Mouse (Mus musculus) retina, embryonic 14.5 days (tissue): Measurements from ENCODE around the gene Nup93.

Experiments used
- DNase-seq: peaks from one replicate; pipeline ENCODE4 v3.0.0-alpha.2; 2015; ENCODE audit warnings: low spot score

The Nup93 gene

DNA sequence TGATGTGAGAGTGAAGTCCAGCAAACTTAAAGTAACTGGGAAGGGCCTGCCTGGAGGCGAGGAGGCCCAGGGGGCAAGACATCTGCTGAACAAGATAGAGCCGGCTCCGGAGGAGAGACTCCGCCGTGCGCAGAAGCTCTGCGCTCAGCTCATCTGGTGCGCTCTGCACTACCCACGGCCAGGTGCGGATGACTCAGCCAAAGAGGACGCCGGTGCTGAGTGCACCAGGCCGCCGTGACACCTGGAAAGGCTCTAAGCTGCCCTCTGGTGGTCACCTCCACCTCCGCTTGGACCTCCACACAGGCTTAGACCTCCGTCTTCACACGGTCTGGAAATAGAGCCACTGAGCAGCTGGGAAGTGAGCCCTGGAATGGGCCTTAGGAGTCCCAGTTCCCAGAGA, 27.8 kb upstream of the Nup93 start:
- peak; percentile 70 for DNase-seq

DNA sequence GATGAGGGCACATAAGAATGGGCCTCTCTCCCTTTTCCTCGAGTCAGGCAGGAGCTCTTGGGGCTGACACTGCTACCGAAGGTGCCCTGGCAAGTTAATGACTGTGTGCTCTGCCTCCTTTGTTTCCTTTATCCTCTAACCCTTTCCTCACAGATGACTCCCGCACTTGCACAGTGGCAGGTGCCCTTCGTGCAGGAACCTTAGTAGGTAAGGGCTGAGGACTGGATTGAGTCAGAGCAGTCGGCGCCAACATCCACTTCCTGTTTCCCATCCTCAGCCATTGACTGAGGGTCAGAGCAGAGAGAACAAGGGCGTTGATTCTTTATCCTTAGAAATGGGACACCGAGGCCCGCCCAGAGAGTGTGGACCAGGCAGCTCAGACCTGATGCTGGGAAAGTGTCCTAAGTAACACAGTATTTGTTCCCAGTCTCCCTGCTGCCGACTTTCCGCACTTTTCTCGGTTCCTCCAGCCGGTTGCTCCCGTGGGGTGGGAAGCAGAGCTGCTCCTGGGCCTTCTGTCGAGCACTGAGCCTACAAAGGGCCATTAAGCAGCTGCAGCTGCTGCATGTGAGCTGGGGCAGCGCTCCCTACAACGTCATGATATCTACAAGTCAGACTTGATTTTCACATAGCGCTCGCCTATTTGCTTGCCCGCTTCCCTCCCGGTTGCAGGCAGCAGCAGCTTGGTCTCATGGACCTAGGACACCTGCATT, 26.9 kb upstream of the Nup93 start:
- DNase-seq = no peak

DNA sequence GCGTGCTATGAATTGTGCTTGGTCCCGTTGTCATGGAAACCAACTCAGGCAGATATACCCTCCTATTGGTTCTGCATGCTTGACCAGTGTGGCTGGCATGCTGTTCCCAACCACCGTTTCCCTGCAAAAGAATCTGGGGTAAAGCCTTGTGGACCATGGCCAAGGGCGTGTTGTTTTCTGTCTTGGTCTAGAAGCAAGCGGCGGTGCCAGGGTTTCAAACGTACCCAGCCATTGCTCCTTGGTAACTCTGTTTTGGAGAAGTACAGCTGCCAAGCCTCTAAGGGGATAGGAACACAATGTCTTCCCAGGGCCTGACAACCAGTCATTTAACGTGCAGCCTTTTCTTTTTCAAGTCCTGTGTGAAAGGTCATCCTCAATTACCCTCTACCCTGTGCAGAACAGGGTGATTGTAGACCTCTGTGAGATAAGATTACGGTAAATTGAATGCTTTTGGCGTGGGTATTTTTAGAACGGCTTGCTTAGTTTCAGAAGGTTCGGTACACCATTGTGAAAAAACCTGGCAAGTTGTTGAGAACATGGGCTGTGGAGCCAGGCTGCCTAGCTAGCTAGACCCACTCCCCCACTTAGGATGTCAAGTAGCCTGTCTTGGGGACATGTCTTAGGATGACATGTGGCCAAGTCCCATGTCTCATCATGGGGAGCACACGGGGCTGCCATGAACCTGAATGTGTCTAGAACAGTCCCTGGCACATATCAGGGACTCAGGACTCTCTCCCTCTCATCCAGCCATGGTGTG, 24.9 kb upstream of the Nup93 start:
- no peak for DNase-seq

DNA sequence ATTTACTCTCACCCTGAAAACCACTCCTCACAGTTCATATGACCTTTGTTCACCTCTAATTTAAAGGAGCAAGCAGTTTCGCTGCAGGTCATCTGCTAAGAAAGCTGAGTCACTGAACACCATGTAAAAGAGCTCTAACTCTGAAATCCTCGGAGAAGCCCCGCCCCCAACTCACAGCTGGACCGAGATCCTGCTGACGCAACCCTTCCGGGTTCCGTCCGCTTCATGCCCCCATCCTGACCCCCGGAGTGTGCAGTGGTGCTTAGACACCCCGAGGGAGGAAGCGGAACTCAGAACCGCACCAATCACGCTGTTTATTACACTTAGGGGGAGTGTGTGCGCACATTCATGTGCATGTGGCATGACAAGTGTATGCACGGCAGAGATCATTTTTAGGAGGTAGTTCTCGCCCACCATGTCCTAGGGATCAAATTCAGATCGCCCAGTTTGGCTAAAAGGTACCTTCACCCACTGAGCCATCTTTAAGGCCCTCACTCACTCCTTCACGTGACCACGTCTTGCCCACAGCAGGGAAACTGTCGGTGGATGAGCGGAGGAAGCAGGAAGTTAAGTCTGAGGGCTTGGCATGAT, 23.2 kb upstream of the Nup93 start:
- no peak for DNase-seq

DNA sequence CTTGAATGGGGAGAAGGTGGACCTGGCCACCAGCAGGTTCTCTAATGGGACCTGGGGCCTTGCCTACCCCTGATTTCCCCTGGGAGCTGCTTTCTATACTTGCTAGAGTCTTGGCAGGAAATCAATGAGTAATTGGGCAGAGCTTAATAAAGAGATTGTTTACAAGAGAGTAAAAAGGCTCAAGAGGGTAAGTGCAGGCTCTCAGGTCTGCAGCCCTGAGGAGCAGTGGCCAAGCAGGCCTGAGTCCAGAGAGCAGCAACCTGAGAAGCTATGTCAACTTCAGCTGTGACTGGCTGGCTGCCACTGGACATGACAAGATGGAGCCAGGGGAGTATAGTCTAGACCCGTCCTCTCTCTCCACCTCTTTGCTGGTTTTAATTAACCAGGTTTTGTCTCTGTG, 21.4 kb upstream of the Nup93 start:
- DNase-seq = no peak

DNA sequence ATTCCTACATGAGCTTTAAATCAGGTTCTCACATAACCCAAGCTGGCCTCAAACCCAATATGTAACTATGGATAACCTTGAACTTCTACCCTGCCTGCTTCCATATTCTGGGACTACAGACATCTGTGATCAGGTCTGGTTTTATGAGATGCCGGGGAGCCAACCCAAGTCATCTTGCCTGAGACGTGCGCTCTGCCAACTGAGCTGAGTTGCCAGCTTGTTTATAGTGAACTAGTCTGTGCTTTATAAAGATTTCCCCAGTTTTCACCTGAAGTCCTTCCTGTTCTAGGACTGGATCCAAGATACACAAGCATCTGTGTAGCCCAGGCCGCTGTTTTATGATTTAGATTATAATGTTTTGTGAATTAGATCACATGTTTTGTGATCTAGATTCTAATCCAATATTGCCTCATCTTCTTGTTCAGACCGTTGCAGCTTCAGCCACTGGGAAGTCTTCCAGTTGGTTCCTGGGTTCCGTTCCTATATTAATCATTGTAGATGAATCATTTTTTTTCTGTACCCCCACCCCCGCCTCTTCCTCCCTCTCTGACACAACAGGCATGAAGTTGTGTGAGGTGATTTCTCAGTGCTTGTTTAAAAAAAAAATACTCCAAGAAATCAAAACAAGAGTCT, 19.7 kb upstream of the Nup93 start:
- DNase-seq = no peak

DNA sequence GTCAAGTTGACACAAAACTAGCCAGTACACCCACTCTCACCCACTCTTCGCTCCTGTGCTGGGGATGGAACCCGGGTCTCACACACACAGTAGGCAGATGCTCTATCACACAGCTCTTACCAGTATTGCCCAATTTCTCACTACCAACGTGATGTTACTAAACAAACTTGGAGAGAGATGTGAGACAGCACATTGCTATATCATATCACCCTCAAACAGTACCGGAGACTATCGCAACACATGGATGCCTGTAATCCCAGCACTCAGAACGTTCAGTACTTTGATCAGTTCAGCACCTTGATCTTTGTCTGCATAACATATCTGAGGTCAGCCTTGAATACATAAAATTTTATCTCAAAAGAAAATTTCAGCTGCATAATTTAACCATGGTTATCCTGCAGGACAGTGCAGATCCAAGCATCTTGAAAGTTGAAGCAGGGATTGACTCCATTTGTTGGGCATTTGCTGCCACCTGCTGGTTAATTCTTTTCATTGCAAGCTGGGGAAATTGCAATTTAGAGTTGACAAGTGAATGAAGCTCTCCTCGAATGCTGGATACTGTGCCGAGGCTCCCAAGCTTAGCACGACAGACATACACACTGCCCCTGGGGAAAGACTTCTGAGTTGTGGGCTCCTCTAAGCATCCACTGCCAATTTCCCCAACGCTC, 15.0 kb upstream of the Nup93 start:
- peak; percentile 89 for DNase-seq

DNA sequence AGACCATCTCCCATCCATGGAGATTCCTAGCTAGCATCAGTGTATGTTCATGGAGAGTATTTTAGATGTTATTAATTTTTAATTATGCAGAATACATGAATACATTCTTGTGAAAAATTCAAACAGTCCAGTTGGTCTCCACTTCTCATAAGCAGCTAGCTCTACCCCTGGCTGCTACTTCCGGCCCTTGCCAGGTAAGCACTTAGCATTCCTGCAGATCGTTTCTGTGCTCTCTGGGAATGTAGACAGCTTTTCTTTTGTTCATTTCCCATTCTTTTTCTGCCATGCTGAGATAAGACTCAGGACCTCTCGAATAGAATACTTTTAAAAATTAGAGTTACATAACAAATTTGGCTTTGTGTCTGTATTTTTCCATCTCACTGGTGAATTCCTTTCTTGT, 10.3 kb upstream of the Nup93 start:
- no peak for DNase-seq

DNA sequence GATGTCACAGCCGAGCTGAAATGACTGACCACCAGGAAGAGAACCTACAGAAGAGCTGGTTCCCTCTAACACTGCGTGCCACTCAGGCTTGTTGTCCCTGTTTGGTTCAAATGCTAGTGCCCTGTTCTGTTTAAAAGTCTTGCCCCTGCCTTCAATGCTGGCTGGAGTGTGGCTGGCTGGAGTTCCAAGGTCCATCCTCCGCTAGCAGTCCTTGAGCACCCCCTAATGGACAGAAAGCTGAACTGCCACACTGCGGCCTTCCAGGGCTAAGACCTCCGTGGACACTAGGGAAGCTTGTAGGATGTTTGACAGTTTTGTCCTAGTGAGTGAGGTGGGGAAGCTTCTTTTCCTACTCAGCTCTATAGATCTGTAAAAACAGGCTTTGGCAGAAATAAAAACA, 8.6 kb upstream of the Nup93 start:
- peak; percentile 90 for DNase-seq

DNA sequence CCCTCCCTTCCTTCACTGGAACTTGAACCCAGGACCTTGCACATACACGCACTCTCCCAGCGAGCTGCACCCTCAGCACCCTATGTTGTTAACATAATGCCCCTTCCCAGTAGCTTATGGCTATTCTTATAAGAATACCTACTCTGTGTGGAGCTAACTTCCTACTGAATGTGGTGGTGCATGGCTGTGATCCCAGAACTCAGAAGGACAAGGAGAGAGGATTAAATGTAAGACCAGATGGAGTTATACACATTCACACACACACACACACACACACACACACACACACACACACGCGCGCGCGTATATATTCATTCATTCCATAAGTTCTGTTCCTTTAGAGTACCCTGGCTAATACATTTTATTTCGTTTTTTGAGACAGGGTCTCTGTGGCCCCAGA, 8.1 kb upstream of the Nup93 start:
- no peak for DNase-seq

DNA sequence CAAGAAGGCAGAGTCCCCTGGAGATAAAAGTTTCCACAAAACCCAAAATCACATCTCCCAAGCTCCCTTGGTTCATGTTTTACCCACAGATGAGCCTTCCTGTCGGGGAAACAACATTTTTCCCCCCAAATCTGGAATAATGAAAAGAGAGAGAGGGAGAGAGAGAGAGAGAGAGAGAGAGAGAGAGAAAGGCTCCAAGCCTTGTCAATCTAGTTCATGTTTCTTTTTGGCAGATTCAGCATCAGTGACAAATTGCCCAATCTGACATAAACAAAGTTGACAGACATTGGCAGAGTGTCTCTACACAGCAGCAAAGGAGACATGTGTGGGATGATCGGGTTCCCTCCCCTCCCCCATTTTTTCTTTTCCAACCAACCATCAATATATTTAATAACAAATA, 6.9 kb upstream of the Nup93 start:
- no peak for DNase-seq

DNA sequence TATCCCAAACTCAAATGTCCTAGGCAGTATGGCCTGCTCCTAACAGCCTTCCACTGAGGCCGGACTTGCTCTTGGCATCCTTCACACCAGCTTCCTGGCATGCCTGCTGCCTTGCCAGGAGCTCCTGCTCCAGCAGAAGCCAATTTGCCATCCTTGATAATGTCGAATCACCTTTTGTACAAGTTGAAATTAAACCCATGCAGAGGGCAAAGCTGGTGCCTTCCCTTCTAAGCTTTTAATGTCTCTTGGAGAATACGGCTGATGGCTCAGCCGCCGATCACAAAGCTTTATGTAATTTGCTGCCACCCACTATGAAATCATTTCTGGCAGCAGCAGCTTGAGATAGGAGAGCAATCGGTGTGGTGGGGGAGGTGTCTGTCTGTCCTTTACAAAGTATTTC, 4.7 kb upstream of the Nup93 start:
- DNase-seq = no peak

DNA sequence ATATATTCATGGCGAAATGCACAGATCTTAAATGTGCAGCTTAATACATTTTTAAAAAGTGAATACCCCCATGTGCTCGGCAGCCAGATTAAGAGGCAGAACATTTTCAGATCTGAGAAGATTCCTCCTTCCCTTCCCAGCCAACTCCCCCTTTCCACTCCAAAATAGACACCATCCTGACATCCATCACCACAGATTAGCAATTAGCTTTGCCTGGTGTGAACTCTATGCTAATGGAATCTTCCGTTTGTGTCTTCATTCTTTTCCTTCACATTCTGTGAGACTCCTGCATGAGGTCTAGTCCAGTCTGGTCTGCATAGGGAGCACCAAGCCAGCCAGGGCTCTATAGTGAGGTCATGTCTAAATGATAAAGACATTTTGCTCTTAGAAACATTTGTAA, 4.1 kb upstream of the Nup93 start:
- no peak for DNase-seq

DNA sequence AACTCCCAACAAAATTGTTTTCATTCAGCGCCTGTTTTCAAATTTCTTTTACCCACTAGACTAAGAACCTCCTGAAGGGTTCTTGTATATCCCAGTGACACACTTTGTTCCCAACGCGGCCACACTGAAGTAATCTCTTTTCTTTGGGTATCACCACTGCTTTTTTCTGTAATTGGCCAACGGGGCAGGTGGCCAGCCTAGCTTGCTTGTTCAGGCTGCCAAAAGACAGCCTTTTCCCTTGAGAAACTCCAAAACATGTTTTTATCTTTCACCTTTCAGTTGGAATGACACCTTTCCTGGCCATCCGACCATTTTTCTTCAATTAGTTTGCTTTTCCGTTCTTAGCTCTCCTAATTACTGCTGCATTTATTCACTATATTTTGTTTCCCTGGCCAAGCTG, 545 bp upstream of the Nup93 start:
- no peak for DNase-seq

DNA sequence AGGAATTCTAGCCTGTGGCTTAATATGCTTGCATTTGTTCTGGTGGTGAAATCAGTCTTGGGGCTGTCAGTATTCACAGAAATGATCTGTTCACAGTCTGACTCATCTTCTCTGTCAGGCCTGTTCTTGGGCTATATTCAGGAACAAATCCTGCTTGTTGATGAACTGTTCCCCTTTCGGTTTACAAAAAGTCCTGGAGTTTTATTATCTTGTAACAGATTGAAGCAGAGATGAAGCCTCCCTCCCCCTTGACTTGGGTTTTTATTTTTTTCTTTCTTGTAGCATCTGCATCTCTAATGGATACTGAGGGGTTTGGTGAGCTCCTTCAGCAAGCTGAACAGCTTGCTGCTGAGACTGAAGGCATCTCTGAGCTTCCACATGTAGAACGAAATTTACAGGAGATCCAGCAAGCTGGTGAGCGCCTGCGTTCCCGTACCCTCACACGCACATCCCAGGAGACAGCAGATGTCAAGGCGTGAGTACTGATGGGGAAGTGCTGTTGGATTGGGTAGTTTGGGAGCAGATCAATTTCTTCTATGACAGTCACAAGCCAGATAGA, 13.1 kb downstream of the Nup93 start:
- DNase-seq = no peak

DNA sequence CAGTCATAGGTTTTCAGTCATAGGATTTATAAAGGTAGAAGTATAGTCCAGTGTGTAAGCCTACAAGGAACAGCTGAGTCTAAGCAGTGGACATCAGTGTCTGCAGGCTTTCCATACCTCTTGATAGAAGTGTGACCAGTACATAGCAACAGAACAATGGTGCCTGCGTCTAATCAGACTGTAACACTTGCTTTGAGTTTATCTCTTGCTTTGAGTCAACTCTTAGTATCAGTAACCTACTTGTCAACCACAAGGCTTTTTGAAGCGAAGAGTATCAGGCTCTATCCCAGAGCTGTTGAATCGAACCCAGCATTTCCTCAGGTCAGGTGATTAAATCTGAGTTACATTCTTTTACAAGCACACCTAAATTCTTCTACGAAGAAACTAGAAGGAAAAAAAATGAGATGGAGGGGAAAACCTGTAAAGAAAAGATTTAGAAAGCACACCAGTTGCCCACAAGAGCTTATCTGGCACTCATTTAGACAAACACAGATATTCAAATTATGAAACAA, 25.9 kb downstream of the Nup93 start:
- no peak for DNase-seq

DNA sequence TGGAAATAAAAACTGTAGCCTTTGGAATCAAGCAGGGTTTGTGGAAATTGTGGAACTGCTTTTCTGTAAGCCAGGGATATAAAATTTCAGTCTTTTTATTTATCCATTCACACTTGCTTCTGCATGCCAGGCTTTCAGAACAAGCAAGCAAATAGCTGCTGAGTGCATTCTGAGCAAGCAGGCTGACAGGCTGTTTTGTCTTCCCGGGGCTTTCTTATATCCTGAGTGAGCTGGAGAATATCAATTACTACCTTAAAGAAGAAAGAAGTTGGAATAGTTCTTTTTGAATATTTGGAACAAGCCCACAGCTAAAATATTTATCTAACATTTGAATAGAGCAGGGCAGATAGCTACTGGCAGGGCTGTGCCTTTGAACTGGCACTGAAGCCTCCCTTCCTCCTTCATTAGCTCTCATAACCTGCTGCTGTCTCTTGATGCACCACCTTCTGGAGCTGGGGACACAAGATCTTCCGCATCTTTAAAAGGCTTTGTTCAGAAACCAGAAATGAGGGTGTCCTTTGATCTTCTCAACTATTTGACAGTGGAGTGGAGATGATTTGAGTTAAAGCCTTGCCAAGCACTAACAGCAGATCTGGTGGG, 35.6 kb downstream of the Nup93 start:
- no peak for DNase-seq

DNA sequence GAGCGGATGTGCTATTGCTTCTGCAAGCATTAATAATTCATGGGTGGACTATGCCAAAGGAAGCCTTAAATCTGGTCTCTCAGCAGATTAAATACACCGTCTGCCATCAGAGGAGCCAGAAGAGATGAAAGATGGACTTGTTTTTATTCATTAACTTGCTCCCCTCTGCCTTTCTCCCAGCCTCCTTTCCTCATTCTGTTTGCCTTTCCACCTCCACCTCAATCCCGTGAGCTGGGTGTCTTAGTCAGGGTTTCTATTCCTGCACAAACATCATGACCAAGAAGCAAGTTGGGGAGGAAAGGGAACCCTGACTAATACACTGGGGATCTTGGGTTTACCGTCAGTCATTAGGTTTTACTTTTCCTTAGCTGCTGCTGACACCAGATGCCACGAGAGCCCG, 44.5 kb downstream of the Nup93 start:
- DNase-seq = no peak

DNA sequence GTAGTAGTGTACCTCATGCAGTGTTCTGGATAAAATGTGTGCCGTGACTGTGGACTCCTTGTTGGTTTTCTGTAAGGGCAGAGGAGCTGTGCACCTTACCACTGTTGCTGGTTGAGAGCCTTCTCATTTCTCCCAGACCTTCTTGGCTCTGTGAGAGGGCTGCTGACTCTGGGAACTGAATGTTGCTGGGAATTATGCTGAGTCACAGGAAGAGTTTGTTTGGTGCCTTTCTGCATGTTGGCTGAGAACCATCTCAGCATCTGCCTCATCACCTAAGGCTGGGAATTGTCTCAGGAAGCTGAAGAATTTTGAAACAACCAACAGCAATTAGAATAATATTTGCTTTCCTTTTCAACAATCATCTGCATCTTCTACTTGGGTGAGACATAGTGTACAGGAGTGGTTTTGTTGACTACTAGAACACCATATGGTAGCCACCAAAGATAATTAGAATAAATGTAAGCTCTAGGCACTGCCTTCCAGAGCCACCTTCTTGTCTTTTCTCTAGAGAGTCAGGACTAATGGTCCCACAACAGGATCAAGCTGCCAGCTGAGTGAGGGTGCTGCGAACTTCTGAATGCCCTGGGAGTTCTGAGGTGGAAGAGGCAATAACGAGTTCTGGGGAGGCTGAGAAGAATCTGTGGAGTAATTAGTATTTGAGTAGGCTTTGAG, 48.4 kb downstream of the Nup93 start:
- DNase-seq = no peak

DNA sequence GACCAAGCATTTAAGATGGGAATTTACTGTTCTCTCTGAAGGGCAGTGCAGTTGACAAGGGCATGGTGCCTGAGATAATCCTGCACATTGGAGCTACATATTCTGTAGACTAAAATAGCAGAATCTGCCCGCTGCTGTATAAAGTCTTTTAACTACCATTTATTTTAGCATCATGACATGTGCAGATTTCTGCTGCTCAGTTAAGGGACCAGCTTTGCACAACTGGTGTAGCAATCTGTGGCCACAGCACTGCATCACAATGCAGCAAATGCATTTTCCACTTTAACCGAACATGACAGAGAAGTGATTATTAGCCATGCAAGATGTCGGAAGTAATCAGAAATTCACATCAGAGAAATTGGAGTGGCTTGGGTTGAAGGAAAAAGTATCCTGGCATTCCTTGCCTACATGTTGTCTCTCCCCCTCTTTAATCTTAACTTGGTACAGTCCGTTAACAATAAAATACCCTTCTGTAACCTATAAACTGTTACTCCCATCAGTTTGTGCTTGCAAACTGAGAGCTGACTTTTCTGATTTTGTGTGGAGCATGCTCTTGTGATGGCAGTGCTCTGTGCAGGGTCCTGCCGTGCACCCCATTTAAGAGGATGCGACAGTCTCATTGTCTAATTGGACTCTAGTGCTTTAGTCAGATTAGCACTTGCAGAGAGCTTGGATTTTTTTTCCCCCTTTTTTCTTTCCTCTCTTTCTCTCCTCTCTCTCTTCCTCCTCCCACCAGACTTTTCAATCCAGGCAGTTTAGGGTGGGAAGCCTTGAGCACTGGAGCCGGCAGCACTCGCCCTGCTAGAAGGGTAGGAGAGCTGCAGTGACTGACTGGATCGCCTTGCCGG, 52.2 kb downstream of the Nup93 start:
- DNase-seq = peak; percentile 75
